Mouse (Mus musculus): Measurements from ENCODE around the gene Dock1. TPM values are rescaled to one million over a fixed set of nuclear protein-coding genes. Genes with fewer than 3 reads are reported as not detected.
A peak's percentile ranks its signal among the peaks of the same experiment; 100 is the strongest.

Dock1 gene
- total RNA-seq, 2 experiments from 2014 or later = 6.6 to 9.5 TPM

DNA sequence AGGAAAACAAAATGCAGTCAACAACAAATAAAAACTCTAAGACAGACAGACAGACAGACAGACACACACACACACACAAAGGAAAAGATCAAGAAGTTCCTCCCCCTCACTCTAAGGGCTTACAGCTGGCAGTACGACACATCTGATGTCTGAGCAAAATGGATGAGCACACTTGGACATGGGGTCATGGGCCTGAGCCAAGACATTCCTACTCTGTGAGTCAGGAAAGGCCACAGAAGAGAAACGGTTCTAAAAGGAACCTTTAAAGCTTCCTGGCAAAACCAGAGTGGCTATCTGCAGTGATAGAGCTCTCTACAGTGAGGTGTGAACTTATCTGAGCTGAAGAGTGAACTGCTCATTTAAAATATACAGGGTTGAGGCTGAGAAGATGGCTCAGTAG lies 542.1 kb downstream of the Dock1 start:
- no peak overlapping the region for H3K27ac ChIP-seq
- H3K4me3 ChIP-seq = no peak overlapping the region
- peak; percentile 61 for DNase-seq
- intact Hi-C loops (cut with DNase I) = no loop called here
- TF ChIP-seq CTCF (IDR thresholded peaks at IDR 0.05) = no peak

DNA sequence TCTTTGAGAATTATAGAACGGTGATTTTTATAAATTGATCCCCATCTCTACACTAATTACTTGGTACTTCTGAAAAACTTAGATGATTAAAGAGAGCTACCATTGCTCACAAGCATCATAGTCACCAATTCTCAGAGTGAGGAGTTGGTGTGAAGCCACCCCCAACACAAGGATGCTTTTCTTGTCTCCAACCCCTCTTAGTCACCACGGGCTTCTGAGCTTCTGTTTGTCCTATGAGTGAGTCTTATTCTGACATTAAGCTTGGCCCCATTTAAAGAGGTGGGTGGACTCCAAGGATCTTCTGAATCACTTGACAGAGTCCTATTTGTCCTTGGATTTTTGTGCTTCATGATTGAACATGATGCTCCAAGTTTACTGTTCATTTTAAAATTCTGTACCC lies 551.0 kb downstream of the Dock1 start:
- Histone ChIP-seq H3K4me3 (no peak overlapping the region), H3K27ac (no peak overlapping the region)
- DNase-seq = no peak
- no peak for TF ChIP-seq CTCF (IDR thresholded peaks at IDR 0.05)
- intact Hi-C loops (cut with DNase I) = no loop called here
